Mouse (Mus musculus): ENCODE data around the gene Dennd4a.

The Dennd4a gene

DNA sequence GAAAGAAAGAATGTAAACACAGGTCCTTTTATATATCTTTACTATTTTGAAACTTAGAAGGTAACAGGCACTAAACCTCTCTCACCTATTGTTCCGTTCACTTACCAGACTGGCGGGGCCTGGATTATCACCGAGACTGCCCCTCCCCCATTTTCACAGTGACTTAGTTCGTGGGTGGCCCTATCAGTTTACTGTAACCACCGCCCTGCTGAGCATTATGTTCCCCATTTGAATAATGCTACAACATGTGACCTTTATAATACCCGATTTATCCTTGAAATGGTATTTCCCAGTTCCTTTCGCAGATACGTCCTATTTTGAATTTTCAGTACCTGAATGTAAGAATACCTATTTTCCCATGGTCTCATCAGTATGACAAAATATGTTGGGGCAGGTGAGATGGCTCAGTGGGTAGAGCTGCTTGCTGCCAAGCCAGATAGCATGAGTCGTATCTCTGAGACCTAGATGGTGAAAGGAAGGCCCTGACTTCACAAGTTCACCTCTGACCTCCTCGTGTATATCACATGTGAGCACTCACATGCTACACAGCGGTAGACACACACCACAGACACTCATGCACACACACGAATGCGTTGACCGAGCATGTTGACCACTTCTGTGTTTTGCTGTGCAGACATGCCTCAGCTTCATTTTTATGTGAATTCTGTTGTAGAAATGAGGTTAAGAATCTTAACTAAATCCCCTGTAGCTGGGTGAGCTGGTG lies 93.9 kb downstream of the Dennd4a start:
- no peak for ATAC-seq (ENCODE audit: insufficient number of reproducible peaks, low FRiP score, low TSS enrichment)

DNA sequence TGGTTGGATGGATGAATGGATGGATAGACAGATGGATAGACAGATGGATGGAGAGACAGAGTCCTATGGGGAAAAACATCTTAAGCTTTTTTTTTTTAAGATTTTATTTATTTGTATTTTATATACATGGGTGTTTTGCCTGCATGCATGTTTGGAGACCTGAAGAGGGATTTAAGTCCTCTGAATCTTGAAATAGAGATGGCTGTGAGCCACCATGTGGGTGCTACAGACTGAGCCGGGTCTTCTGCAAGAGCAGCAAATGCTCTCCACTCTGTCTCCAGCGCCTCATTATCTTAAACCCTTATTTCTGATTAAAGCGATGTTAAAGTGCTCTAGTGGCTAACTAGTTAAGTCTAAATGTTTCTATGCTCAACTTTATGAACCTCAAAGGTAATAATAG lies 96.3 kb downstream of the Dennd4a start:
- ATAC-seq (ENCODE audit: insufficient number of reproducible peaks, low FRiP score, low TSS enrichment): no peak

DNA sequence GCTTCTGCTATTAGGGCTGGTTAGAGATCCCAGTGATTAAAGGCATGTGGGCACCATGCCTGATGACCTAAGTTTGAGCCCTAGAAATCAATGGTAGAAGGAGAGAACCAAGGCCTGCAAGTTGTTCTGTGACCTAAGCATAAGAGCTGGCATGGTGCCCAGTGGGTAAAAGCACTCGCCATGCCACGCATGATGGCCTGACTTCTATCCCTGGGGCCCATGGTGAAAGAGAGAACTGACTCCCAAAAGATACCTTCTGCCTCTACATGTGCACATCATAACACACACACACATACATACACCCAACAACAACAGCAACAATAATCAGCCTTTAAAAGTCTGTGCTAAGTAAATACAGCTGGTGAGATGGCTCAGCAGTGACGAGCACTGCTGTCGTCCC lies 102.3 kb downstream of the Dennd4a start:
- ATAC-seq (ENCODE audit: insufficient number of reproducible peaks, low FRiP score, low TSS enrichment): no peak

DNA sequence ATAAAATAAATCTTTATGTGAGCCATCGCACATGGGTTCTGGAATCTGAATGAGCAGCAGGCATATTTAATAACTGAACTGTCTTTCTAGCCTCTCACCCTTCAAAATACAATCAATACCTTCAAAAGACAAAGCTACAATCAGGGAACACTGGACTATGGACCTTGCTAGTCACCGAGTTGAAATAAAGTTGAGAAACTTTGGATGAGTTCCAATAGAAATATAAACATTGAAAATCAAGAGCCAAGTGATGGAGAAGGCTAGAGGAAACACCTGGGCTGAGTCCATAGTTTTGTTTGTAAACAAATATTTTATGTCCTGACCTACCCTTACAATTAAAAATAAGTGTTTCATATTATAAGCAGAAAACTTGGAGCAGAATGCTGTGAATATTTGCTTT lies 102.8 kb downstream of the Dennd4a start:
- no peak for ATAC-seq (ENCODE audit: insufficient number of reproducible peaks, low FRiP score, low TSS enrichment)

DNA sequence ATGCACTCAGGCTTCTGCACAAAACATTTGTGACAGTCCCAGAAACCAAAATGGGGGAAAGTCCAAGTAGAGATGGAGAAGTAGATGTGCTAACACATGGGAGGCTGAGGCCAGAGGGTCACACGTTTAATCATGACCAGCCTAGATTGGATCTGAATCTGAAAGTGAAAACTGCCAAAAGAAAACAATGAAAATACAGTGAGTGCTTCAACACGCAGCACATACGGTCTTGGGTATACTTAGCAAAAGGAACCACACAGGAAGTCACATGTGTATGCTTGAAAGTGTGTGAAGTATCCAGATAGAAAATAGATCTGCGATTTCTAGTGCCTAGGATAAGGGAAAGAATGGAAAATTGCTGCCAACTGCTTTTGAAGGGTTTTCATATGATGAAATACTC lies 103.5 kb downstream of the Dennd4a start:
- no peak for ATAC-seq (ENCODE audit: insufficient number of reproducible peaks, low FRiP score, low TSS enrichment)

DNA sequence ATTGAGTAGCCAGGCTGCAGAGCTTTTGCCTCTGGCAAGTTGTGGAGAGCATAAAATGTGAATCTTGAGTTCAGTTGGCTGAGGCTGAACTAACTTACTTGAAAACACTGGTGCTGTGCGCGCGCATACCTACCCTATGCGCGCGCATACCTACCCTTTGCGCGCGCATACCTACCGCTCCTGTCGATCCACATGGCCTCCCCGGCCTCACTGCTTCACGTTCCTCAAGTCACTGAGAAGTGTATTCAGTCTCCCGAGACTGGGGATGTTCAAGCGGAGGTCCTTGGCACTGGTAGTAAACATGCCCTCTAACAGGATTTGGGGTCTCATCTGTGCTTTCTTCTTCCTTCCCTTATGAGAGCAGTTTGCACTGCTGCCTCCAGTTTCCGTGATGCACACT lies 107.4 kb downstream of the Dennd4a start:
- no peak for ATAC-seq (ENCODE audit: insufficient number of reproducible peaks, low FRiP score, low TSS enrichment)

DNA sequence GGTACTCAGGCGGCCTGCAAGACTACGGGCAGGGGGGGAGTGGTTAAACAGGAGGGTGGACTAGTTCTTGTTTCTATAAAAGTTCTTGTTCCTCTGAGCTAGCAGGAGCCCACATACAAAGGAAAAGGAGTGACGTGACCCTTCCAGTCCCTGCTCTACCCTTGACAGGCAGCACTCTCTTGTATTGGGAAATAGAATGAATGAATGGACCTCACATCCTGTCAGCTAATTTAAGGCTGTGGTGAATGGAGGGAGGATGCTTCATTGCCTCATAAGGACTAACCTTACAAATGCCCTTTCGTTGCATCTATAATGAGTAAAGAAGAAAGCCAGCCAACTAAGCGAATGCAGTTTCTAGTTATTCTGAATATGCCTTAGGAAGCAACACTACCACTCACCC lies 114.6 kb downstream of the Dennd4a start:
- no peak for ATAC-seq (ENCODE audit: insufficient number of reproducible peaks, low FRiP score, low TSS enrichment)

DNA sequence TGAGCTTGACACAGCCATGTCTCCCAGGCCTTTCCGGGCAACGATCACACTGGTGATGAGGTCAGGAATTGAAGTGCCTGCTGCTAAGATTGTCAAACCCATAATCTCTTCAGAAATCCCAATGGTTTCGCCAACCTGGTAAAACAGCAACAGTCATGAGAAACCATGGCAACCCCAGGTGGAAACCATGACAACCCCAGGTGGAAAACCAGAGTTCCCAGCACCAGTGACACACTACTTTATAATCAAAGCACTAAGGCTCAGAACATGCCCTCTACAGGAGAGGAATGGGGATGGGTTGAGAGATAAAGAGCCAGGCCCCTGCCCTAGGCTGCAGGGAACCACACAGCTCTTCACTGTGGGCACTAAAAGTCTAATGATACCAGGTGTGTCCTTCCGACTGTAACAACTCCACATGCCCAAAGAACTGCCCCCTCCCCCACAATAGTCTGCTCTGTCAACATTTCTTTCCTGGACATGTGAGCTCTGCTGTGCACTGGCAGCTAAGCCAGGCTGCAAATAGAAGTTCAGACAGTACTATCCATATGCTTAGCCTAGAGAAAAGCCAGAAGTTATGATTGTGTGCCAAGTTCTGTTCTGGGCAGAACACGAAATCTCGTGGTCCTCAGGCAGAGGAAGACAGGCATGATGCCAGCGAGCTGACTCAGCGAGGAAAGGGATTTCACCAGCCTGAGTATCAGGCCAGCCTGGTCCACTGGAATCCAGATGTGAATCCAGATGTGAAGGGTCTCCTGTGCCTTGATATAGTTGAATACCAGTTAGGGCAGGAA lies 115.3 kb downstream of the Dennd4a start:
- peak; percentile 58; the same call in 1 of the 2 replicates for ATAC-seq (ENCODE audit: insufficient number of reproducible peaks, low FRiP score, low TSS enrichment)

DNA sequence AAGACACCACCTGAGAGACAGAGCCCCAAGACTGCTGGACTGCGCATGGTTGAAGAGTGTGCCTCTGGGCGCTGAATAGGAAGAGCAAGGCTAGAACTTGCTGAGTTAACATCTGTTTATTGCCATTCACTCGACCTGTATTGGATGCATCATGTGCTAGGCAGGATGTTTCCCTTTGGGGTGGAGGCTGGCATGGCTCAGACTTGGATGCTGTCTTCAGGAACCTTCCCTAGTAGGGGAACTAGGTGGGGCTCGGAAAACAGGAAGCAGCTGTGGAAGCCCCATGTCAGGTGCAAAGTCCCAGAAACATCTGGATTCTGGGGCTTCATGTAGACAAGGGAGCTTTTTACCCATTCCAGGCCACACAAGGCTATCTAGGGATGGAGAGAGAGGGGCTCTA lies 119.1 kb downstream of the Dennd4a start:
- no peak for ATAC-seq (ENCODE audit: insufficient number of reproducible peaks, low FRiP score, low TSS enrichment)

DNA sequence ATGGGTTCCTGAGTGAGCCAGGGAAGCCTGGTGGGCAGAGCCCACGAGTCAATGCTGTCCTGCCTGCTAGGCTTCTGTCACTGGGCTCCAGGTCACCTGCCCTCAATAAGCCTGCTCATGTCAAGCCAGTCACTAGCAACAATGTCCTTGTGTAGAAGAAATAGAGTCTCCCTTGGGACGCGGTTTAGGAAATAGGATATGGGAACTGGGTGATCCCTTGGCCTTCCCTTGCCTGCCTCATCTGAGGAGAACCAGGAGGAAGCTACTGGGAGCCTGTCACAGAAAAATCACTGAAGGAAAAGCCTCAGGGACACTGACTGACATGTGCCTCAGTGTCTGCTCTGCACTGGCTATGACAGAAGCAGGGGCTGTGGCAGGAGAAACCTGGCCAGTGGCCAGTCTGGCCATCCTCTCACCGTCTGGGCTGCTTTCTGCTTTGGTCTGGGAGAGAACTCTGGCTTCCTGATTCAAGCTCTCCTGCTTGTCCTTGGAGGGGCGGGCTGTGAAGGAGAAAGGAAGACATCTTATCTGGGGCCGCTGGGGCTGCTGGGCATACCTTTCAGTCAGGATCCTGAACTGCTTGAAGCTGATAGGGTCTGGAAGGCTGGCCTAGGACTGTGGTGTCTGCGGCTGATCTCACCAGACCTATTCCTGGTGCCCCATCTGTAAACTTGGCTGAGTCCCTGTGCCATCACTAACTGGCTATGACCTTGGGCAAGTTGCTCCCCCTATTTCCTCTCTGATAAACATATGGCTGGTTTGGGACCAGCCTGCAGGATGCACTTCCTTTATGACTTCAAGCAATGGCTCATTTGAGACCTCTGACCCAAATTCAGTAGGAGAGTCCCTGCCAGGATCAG lies 120.8 kb downstream of the Dennd4a start:
- no peak for ATAC-seq (ENCODE audit: insufficient number of reproducible peaks, low FRiP score, low TSS enrichment)

DNA sequence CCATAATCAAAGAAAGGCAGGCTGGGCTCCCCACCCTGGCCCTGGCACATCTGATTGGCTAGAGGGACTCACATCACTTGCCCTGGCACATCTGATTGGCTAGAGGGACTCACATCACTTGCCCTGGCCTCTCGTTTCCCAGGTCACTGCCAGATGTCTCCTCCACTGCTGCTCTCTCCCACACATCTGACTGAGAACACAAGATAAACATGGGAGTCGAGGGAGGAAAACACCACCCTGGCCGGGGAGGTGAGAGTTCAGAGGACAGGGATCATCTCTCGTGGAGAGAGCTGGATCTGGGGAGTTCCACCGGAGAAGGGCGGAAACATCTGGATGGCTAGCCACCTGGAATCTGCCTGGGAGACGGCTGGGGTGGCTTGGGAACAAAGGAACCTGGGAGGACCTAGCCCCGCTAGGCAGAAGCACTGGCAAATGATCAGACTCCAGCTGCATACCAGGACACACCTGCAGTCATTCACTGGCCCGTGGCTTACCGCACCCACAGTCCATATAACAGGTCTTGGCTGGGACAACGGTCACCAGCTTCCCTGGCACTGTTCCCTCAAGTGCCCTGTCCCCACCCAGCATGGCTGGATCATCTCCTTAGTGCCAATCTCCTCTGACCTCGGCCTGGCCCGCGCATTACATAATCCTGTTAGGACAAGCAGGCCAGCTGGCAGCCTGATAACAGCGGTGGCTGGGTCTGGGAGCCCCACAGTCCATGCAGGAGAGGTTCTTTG lies 123.0 kb downstream of the Dennd4a start:
- no peak for ATAC-seq (ENCODE audit: insufficient number of reproducible peaks, low FRiP score, low TSS enrichment)

DNA sequence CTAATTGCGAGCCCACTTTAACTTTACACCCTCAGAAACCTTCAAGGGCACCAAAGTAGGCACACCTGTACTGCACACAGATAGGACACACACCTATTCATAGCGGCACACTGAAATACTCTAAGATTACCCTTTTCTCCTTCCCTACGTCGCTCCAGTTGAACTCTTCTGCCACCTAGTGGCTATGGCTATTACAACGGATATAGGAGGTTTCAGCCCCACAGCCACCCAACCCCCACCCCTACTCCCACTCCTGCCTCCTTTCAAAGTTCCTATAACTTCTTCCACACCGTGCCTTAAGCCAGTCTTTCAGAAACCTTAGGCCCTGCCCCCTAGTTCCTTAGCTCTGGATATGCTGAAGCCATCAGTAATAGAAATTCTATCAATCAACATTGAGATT lies 125.4 kb downstream of the Dennd4a start:
- ATAC-seq (ENCODE audit: insufficient number of reproducible peaks, low FRiP score, low TSS enrichment): no peak

DNA sequence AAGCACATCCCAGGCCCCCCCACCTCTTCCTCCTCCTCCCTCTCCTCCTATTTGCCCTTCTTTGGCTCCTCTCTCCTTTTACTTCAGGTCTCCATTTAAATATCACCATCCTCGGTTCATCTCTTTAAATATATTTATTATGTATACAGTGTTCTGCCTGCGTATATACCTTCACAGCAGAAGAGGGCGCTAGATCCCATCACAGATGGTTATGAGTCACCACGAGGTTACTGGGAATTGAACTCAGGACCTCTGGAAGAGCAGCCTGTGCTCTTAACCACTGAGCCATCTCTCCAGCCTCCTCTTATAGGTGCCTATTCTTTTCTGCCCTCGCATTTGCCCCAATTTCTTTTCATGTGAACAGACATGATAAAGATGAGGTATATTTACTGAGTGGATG lies 126.4 kb downstream of the Dennd4a start:
- no peak for ATAC-seq (ENCODE audit: insufficient number of reproducible peaks, low FRiP score, low TSS enrichment)

DNA sequence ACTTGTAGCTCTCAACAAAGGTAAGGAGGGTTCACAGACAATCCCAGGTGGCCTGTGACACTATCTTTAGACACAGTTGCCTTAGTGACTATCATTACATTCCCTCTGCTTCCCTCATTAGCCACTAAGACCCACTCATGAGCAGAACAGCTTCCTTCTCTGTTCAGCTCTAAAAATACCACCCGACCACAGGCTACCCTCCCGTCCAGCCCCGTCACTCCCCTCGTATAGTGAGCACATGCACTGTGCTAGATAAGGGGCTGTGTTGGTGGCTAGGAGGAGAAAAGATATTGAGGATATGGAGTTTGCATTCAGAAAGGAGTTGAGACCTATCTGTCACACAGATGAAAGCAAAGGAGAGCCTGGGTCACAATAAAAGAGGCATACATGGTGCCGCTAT lies 127.4 kb downstream of the Dennd4a start:
- ATAC-seq (ENCODE audit: insufficient number of reproducible peaks, low FRiP score, low TSS enrichment): no peak

DNA sequence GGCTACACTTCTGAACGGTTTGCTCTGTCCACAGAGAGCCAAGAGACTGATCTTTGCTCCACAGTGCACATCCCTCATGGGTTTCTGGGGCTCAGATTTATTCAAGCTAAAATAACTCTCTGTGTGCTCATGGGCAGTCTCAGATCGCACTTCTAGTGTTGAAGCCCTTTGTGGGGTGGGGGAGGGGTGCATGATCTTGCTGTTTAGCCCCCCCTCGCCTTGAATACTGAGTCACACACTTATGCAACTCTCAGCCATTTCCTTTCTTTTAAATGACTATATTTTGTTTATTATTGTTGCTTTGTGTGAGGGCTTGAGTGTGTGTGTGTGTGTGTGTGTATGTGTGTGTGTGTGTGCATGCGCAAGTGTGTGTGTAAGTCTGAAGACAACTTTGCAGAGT lies 128.1 kb downstream of the Dennd4a start:
- ATAC-seq (ENCODE audit: insufficient number of reproducible peaks, low FRiP score, low TSS enrichment): no peak

DNA sequence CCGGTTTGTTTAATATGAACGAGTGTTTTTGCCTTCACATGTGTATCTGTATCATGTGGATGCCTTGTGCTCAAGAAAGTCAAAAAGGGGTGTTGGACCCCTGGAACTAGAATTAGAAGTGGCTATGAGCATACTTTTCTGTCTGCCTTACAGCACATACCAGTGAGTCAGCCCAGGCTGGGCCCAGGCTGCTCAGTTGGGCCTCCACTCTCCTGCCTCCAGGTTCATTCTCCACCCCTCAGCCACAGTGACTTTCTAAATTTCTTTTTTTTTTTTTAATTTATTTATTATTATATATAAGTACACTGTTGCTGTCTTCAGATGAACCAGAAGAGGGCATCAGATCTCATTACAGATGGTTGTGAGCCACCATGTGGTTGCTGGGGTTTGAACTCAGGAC lies 128.7 kb downstream of the Dennd4a start:
- no peak for ATAC-seq (ENCODE audit: insufficient number of reproducible peaks, low FRiP score, low TSS enrichment)

DNA sequence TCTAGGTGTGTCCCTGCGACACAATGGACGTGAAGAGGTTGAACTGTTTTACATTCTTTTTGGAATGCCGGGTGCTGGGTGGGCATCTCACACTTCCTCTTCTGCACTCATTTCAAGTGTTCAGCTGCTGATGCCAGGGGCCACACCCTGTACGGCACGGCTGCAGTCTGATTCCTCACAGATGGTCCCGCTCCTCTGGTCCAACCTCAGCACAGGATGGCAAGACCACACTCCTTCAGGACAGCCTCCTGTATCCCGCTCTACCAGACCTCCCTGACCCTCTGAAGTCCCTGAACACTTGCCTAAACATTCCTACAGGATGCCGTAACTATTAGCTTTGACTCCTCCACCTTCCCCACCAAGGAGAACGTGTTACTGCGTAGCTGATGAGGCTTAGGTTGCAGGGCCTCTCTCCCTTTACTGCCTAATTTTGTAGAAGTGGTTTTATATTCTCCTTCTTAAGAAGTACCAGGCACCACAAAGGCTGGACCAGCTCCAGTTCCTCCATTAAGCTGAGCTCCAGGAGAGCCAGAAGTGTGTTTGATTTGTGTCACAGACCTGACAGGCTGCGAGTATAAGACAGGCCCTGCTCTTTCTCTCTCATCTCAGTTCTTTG lies 129.7 kb downstream of the Dennd4a start:
- ATAC-seq (ENCODE audit: insufficient number of reproducible peaks, low FRiP score, low TSS enrichment): no peak

DNA sequence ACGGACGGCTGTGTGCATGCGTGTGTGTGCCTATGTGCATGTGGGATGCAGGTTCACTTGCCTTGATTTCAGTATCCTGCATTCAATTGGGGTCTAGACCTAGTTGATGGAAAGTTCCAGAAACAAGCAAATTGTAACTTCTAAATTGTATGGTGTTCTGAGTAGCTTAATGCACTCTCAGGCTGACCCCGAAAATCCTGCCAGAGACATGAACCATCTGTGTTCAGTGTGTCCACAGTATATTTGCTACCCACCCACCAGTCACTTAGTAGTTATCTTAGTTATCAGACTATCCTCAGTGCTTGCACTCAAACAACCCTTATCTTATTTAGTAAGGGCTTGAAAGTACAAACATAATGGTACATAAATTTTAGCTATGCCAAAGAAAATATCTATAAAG lies 130.5 kb downstream of the Dennd4a start:
- ATAC-seq (ENCODE audit: insufficient number of reproducible peaks, low FRiP score, low TSS enrichment): no peak

DNA sequence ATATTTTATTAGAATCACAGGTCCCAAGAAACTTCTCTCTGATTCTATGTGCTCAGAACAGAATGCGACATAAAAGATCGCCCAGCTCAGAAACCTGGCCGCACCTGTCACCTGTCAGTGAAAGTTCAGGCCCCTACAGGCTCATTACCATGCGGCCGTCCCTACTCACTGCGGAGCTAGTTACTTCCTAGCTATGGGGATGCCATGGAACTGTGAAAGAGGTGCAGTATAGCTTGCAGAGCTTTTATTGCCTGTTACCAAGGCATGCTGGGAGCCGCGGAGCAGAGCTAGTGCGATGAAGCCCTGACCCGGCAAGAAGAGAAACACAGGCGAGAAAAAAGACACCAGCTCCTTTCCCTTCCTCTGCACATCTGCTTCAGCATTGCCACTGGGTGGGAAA lies 132.9 kb downstream of the Dennd4a start:
- no peak for ATAC-seq (ENCODE audit: insufficient number of reproducible peaks, low FRiP score, low TSS enrichment)

DNA sequence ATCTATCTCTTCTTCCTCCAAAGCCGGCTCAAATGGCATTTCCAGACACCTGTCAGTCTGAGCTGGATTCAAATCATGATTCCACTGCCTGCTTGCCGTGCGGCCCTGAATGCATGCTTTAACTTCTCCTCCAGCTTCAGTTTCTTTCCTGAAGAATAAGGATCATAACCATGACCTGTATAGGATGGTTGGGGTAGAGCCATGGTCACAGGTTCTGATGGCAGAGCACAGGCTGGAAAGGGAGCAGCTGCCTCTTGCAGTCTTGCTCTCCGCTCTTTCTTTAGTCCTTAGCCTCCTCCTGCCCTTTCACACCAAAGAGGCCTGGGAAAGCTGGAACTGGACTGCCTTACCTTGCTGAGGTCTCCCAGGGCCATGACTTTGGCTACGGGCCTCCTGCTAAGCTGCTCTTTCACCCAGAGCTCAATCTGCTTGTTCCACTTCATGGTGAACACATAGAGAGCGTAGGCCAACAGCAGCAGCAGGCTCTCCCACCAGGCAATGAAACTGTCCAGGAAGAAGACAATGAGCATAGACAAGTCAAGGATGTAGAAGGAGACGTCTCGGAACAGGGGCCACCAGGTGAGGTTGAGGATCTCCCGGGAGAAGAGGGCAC lies 136.4 kb downstream of the Dennd4a start:
- ATAC-seq (ENCODE audit: insufficient number of reproducible peaks, low FRiP score, low TSS enrichment): no peak

Data from cerebellum, adult (tissue).